Mouse (Mus musculus) monocyte, adult 2 months (primary cell): ENCODE data around the gene Lum.

Source experiments
- DNase-seq, 2 experiments: peaks; one replicate each; pipeline ENCODE4 v3.0.0; 2022; ENCODE audit warnings: low spot score in 2 of 2, low read depth in 1 of 2

Lum gene

DNA sequence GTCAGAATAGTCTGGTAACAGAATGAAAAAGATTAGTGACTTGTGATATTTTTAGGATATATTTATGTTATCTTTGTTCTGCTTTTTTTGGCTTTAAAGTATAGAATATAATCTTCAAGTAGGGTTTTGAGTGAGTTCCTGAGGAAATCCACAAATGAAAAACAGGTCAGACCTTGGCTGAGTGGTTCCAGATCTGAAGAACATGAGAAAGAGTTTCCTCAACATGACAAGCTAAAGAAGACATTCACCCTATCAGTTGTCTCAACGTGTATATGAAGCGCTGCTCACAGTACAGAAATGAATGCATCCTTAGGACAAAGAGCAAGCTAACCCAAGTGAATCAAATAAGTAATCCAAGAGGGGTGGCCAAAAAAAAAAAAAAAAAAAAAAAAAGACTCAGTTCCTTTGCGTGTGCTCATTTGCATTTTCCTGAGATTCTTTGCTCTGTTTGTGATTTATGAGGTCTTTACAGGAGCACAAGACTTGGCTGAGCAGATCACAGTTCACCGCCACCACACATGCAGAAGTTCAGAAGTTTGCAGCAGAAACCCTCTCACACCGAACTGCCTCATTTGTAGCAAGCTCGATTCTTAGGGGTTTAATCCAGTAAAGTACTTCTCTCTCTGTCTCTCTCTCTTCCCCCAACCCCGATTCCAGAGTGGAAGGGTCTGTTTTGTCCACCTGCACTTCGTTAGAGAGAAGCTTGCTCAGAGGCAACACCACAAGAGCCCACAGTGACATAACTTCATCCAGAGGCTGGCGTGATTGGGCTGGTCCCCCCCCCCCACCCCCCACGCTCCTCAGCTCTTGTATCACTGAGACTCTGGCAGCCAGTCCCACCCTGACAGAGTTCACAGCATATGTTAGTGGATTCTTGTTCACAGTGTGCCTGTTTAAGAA lies at the start of gene Lum:
Gene Lum, plus strand, starts transcription at position 172 of the 900 bp plus-strand sequence.
- DNase-seq = no peak

DNA sequence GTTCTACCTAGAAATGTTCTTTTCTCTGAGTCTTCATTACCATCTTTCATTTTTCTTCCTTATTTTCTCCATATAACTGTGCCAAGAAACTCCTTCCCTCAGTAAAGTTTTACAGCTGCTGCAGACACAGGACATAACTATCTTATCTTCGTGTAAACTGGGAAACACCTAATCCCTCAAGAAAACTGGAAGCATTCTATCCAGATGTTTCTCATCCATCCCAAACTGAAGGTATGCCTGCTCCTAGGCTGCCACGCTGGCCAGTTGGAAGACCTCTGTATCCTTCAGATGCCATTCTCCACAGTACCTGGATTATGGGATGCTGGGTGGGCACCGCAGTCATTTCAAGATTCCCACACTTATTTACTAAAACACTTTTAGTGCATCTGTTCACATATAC lies 41.6 kb upstream of the Lum start:
- no peak for DNase-seq

DNA sequence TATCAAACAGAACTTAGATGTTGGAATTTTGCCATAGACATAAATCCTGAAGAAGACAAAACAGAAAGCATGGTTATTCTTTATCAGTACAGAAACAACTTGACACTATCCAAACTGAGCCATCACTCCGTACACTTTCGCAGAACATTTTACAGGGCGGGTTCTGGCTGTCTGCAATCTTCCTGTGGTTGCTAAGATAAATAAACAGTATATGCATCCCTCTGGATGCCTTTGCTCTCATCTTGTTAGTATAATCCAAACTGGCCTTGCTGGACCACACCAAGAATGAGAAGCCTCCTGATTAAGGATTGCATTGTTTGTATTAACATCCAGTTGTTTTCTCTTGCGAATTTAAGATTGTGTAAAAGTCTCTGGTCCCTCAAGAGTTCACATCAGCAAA lies 29.2 kb upstream of the Lum start:
- DNase-seq = no peak

DNA sequence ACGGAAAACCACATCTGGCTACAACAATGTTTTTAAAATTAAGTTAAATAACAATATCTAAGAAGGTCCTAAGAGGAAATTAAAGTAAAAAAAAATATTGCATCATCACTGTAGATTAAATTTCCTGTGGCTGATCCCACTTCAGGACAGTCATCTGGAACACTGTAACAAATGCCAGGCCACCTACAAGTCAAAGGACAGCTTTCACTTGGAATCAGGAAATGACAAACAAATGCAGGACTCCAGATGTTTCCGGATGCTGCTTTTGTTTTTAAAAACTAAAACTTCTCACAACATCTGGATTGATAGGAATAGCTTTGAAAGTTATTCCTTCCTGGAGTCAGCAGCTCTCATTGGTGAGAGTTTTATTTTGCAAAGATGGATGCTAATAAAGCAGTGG lies 28.0 kb upstream of the Lum start:
- DNase-seq = no peak

DNA sequence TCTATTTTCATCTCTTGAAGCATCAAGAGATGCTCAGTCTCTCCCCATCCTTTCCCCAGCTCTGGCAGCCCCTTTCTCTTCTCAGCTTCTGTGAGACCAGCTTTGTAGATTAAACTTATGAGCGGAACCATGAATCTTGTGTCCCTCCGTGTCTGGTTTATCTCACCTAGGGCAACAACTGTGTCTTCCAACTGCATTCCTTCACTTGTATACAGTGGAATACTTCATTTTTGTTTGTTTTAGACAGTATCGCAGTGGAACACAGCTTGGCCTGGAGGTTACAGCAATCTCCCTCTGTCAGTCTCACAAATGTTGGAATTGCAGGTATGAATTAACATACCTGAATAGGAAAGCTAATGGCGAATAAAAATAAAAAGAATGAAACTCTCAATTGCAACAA lies 26.7 kb upstream of the Lum start:
- no peak for DNase-seq

DNA sequence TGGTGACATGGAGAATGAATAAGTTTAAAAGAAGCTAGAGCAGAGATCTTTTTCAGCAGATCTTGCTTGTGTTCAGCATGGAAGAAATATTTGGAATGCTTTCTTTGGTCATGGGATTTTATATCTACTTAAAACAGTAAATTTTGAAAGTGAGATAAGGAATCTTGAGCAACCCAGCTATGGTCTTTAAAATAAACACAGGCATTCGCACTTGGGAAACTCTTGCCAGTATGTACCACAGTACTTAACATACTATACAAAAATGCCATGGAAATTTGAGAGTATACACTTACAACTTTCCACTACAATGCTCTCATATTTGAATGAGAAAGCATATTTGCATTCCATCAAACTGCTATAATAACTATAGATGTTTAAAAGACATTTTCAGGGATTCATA lies 17.2 kb upstream of the Lum start:
- DNase-seq = no peak

DNA sequence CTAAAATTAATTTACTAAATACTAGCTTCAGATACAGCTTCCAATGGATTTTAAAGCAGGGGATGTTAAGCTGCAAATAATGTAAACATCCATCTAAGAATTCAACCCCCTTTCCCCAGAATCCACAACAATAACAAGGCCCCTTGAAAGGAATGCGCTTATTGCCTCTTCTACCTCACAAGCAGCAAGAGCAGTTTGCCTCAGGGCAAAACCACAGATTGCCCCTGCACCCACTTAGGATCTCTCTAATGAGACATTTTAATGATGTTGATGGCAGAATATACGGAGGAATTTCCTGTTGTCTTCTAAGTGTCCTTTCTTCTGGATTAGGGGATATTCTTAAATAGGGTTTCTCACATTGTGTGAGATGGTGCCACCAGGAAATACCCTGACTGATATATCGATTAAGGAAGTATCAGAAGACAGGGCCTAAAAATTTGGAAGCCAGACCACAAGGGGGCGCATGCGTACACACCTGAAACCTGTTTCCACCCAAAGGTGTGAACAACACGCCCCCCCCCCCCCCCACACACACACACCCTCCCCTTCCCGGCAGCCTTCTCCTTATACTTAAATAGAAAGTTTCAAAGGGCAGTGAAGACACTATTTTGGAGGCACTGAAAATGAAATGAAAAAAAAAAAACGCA lies 2.7 kb downstream of the Lum start:
- no peak for DNase-seq

DNA sequence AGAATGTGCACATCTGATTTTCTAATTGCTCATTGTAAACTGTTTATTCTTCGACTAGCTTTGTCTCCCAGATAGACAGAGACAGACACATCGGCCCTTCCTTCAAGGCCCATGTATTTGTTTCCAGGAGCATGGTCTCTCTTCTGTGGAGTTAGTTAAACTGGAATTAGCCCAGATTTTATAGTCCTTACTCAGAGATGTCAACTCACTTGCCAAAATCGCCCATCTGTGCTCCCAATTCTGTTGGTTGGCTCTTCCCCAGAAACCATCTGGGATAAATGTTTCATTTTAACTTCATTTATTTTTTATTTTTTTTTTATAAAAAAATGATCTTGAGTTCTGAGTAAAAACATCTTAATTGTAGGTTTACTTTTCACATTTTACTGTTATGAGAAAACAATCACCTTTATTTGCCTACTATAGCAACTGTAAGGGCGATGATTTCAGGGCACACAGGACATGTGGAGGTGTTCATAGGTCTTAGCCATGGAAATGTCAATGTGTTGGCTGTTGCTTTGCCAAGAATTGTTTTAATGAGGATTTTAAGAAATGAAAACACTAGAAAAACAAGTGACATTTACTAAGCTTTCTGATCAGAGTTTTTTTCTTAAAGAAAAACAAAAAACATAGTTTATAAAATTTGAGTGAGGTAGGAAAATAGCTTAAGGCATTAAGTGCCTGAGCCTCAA lies 17.8 kb downstream of the Lum start:
- DNase-seq = no peak

DNA sequence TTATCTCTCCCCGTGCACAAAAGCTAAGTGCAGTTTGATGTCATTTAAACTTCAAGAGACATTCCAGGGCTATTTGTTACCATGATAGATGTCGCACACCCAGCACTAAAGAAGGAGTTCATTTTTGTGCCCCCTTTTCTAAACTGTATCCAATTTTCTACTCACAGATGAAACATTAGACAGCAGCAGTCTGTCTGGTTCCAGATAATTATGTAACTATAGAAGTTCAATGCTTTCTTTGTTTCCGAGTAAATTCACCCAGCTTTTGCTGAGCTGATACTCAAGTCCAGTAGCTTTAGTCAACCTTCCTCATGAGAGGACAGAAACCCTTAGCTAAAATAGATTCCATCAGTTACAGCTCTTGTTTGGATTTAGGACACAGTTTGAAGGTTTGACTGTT lies 19.2 kb downstream of the Lum start:
- no peak for DNase-seq

DNA sequence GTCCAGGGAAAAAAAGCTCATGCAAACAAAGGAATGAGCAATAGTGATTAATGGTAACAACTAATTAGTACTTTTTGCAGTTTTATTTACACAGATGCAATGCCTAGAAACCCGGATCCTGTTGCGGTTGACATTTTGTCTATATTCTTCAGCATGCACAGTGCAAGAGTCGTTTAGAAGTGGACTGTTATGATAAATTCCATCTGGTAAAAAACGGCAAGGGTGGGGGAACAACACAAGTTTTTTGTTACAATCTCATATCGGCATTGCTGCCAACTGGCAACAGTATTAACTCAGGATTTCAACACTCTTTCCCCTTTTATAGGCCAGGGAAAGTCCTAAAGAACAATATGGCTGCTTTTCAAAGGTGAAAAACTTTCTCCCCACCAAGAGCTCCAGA lies 22.2 kb downstream of the Lum start:
- no peak for DNase-seq

DNA sequence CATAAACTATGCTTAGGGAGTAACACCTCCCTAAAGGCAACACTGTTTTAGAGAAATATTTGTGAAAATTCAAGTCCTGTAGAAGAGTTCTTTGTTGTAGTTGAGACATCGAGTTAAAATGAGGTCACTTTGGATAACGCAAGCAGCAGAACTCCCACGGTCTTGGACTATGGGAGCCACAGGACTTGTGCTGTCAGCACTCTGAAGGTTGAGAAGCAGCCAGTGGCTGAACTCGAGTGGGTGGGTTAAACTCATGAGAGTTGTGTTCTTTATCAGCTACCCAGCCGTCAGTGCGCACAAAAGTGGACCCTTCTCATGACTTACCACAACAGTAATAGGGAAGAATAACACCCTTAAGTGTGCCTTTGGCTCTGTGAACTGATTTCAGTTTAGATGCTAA lies 24.6 kb downstream of the Lum start:
- DNase-seq = no peak

DNA sequence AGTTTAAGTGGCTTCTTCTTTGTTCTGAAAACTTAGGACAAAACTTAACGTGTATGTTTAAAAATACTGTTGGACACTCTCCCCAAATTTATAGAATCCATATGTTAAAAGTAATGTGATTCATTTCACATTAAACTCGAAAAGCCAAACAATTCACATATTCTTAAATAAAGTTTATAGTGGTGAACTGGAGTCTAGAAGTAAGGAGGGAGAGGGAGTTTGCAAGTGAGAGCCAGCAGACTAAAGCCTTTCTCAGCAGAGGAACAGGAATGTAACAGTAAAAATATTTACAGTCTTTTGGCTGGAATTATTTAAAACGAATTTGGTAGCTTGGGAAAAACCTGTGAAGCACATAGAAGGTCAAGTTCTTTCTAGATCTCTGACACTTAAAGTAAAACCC lies 26.1 kb downstream of the Lum start:
- no peak for DNase-seq

DNA sequence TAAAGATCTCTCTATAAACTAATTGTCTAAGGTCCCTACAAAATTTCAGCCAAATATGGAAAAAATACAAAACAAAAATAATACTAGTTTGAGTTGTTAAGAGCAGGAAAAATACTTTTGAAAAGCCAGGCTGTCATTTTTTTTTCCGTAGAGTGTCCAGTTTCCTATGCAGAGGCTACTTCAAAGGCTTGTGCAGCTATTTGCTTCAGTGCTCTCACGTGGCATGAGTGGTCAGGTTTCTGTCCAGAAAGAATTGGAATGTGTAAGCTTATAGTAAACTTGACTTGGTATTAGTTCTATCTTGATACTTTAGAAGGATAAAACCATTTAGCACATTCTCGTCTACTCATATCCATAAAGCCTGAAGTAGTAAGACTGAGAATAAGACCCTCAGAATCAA lies 26.8 kb downstream of the Lum start:
- no peak for DNase-seq

DNA sequence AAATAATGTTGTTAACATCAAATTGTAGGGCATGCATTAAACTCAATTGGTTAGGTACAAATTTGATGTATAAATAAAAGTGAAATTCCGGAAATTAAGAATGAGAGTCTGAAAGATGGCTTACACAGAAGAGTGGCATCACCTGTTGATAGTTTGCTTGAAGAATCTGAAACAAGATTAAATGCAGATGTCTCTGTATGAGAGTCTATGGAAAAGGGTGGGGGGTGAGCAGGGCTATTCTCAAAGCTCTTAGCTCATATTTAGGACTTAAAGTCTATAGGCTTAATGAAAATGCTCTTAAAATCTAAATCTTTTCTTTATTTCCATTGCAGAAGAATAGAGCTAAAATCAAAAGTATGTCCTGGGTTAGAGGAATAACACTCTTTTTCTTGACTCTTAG lies 30.8 kb downstream of the Lum start:
- DNase-seq = no peak

DNA sequence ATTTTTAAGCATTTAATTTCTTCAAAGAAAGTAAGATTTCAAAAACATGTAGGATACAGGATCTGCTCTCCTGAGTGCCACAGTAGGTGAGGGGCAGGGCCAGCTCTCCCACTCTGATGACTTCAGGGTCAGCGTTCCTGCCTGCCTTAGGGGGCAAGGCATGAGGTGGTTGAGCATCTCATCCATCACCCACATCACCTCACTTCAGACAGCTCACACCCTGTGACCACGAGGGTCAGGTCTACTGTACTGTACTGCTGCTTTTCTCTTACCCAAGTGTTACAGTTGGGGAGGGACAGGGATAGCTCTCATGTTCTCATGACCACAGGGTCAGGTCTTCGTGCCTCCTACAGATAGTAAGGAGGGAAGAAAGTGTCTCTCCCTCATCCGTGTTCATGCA lies 36.8 kb downstream of the Lum start:
- DNase-seq = no peak

DNA sequence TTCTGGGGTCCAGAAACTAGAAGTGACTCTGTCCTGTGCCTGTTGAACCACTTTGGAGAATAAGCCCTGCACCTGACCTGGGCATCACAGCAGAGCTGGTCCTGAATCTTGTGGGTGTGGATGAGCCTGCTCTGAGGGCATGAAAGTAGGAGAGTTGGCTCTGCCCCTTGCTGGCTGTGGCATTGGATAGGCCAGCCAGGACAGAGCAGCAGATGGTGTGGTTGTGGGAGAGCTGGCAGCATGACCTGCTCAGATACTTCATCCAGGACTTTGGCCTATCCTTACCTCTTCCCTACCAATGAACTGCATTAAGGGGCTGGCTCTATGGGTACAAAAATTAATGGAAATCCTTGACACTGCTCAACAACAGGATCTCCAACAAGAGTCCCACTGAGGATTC lies 38.3 kb downstream of the Lum start:
- DNase-seq = no peak

DNA sequence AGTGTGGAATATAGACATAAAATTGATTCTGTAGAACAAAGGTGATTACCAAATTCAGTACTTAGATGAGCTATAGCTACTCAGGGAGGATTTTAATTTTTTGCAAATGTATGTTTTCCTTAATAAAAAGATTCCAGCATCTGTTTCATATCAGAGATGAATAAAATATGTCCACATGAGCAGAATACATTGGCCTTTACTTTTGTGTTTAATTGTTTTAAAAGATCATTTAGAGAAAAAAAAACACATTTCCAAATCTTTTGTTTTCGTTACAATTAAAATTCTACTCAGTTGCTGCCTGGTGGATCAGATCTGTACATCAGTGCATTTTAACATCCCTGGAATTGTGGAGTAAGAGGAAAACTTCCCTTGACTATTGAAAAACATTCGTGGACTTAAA lies 41.7 kb downstream of the Lum start, which contains the start of gene Kera:
Gene Kera, plus strand, starts transcription at position 301 of the 400 bp plus-strand sequence.
- DNase-seq = no peak
